Mouse (Mus musculus) gastrocnemius, adult 2 months (tissue): ENCODE data around the gene Fermt3. TPM values are rescaled to one million over a fixed set of nuclear protein-coding genes. Genes with fewer than 3 reads are reported as not detected.
A peak's percentile ranks its signal among the peaks of the same experiment; 100 is the strongest.
"Not testable (repeated sequence)": the region's sequence is repeated elsewhere in the genome, so short reads cannot be mapped to it uniquely, and the experiment has no call there.

Experiments
- DNase-seq: peaks from one replicate; pipeline ENCODE4 v3.0.0; 2022
- H3K27ac ChIP-seq: fragments of 200-600 bp; 2 replicates; pipeline ENCODE4 v1.8.1; 2022; ENCODE audit warnings: mild to moderate bottlenecking
- H3K4me3 ChIP-seq: fragments of 200-600 bp; 2 replicates; pipeline ENCODE4 v1.8.1; 2022; ENCODE audit warnings: mild to moderate bottlenecking, moderate library complexity
- CTCF ChIP-seq: fragments of 200-600 bp; IDR thresholded peaks from 2 replicates; pipeline ENCODE4 v1.8.1; 2022; ENCODE audit warnings: antibody characterized with exemption, mild to moderate bottlenecking, moderate library complexity
- intact Hi-C: fragments of 180-260 bp; cut with DNase I; formaldehyde crosslinking; loops from one replicate; pipeline ENCODE4 v1.15.1; 2025
- total RNA-seq, 2 experiments: library from RNA; stranded (reverse); gene quantifications; 2 replicates each; pipeline ENCODE4 v1.2.3; 2021

Gene Fermt3
- total RNA-seq, 2 experiments from 2014 or later, result 0.71 to 0.86 TPM

DNA sequence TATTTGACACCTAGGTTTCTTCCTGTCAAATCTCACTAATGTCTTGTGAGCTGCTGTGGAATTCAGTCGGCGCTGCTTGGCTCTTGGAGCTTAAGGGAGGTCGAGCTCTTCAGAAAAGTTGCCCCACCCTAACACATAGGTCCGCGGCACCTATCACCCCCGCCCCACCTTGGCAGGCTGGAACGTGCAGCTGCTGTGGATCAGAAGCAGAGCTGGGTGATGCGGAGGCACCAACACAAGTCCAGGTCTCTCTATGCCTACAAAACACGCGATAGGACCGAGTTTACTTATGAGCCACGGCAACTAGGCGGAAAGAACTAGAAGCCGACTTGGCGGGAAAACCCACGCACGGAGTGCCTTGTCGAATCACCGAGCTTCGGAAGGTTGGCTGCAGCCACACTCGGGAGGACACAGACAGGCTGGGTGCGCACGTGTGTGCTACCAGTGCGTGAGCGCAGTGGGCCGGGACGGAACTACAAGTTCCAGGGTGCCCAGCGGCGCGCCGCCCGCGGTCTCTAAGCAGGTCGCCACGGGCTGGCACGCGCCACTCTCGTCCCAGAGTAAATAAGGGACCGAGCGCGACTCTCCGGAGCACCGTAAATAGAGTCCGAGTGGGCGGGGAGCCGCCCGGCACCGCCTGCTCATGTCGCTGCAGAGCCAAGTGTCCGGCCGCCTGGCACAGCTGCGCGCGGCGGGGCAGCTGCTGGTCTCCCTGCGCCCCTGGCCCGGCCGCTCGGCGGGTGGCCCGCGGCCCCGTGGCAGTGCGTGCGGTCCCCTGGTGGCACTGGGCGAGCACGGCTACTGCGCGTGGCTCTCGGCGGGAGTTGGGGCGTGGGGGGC is 37.2 kb upstream of the Fermt3 start, which contains the start of gene Macrod1:
Gene Macrod1, plus strand, starts transcription at position 563 of the 840 bp plus-strand sequence.
- no peak; the same call in 1 of the 2 replicates for TF ChIP-seq CTCF
- Histone ChIP-seq H3K4me3 (peak within 1 kb of the TSS; percentile 96), H3K27ac (peak within 1 kb of the TSS; percentile 98)
- intact Hi-C loops, result no loop called here
- peak; percentile 96 for DNase-seq

DNA sequence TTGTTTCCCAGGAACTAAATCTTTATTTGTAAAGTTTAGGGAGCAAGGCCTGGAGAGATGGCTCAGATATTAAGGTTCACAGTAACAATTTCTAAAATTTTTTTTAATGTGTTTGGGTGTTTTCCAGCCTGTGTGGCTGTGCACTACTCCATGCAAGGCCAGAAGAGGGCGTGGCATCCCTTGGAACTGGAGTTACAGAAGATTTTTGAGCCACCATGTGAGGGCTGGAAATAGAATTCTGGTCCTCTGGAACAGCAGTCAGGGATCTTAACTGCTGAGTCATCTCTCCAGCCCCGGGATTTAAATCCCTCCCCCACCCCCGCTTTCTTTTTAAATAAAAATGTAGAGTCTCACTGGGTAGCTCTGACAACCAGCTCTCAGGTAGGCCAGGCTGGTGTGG is 35.9 kb upstream of the Fermt3 start:
- intact Hi-C loops, result no loop called here

GRCm38 (mm10) chr19:7054772-7055171 is 35.5 kb upstream of the Fermt3 start:
- Histone ChIP-seq H3K4me3 (no peak overlapping the region), H3K27ac (peak overlapping the region; percentile 98)
- TF ChIP-seq CTCF, result no peak
- DNase-seq, result no peak
- intact Hi-C loops, result no loop called here

More for the DNA sequence above, 35.9 kb upstream of the Fermt3 start:
- peak; percentile 31; the same call in 1 of the 2 replicates for TF ChIP-seq CTCF
- peak; percentile 71 for DNase-seq
- Histone ChIP-seq H3K4me3 (no peak overlapping the region), H3K27ac (peak overlapping the region; percentile 98)

- DNase-seq, H3K4me3 ChIP-seq, H3K27ac ChIP-seq, intact Hi-C loops: not testable (repeated sequence)
These were observed 34.1 kb upstream of the Fermt3 start for GRCm38 (mm10) chr19:7053382-7053781.

DNA sequence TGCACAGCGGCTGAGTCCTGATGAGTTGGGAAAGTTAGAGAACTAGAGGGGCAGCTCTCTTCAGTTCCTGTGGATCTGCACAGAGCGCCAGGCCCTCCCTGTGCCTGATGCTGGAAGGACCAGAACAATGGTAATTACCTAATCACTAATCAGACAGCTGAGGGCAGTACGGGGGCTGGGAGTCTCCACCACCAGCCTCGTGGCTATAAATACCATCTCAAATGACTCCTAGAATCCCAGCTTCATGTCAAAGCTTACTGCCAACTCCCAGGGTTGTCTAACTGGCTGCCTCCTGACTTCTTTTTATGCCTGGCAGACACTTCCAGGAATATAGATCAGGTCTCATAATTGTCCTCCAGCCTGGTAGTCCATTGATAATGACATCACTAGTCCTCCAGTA is 25.4 kb upstream of the Fermt3 start:
- Histone ChIP-seq H3K27ac (peak overlapping the region; percentile 72), H3K4me3 (no peak overlapping the region)
- intact Hi-C loops, result no loop called here
- DNase-seq, result no peak
- no peak for TF ChIP-seq CTCF

GRCm38 (mm10) chr19:7044279-7044678 is 25.0 kb upstream of the Fermt3 start:
- DNase-seq, result no peak
- no peak for TF ChIP-seq CTCF
- intact Hi-C loops, result no loop called here
- Histone ChIP-seq H3K4me3 (no peak overlapping the region), H3K27ac (peak overlapping the region; percentile 72)

DNA sequence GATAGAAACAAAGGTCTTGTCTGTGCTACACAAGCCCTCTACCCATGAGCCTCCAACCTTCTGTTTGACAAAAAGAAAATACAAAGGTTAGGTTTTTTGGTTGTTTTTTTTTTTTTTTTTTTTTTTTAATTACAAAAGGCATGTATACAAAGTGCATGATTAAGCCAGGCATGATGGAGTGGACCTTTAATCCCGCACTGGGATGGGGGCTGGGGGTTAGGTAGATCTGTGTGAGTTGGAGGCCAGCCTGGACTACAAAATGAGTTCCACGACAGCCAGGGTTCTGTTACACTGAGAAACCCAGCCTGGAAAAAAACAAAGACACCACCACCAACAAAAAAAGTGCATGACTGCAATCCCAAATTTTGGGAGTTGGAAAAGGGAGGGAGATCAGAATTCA is 21.9 kb upstream of the Fermt3 start:
- TF ChIP-seq CTCF, result no peak
- peak overlapping the region; percentile 78 for H3K4me3 ChIP-seq
- intact Hi-C loops, result no loop called here
- DNase-seq, result no peak
- peak overlapping the region; percentile 98 for H3K27ac ChIP-seq

- intact Hi-C loops, result no loop called here
- H3K27ac ChIP-seq, result peak overlapping the region; percentile 98
- no peak for TF ChIP-seq CTCF
- no peak for DNase-seq
- H3K4me3 ChIP-seq, result peak overlapping the region; percentile 78
These were observed 21.4 kb upstream of the Fermt3 start for GRCm38 (mm10) chr19:7040637-7041130.

DNA sequence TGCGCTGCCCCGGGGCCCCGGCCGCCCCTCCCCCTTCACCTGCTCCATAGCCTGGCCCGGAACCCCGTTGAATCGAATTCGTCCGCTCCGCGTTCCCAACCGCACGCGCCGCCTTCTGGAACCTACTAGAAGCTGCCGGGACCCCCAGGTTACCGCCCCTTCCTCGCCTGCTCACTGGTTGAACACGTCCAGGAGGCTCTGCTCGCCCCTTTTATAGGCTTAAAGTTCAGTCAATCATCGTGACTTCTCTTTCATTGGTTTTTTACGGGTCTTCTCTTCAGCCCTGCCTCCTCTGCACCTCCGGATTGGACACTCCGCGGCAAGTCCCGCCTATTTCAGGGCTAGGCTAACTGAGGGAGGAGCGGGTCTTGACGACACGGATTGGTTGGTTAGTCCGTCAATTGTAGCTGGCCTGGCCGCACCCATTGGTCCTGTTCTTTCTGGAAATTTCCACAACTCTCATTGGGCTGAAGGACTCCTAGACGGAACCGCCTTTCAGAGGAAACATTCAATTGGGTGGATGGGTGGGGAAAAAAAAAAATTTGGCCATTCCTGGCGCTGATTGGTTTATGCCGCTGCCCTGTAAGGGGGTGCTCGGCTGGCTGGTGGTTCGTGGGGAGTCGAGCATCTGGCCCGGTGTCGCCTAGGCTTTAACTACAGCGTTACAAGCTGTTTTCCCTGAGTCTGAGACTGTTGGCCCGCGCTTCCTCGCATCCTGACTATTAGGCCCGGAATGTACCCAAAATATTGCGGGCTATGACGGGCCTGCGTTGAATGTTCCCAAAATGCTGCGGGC is 20.8 kb upstream of the Fermt3 start, which contains the start of gene Stip1:
Gene Stip1, minus strand, starts transcription at position 127 of the 796 bp plus-strand sequence.
- H3K27ac ChIP-seq, result peak within 1 kb of the TSS; percentile 98

GRCm38 (mm10) chr19:7039088-7039720 is 19.9 kb upstream of the Fermt3 start:
- no peak for TF ChIP-seq CTCF
- intact Hi-C loops, result loop anchor here (2.0 kb wide), 1 partner anchor 42 kb away; the partner anchor contains the start of genes Nudt22 and Trpt1
- H3K4me3 ChIP-seq, result peak overlapping the region; percentile 97
- peak; percentile 69 for DNase-seq
- peak overlapping the region; percentile 92 for H3K27ac ChIP-seq

More for the DNA sequence above, 20.8 kb upstream of the Fermt3 start, which contains the start of gene Stip1:
- peak; percentile 56 for TF ChIP-seq CTCF
- H3K4me3 ChIP-seq, result peak within 1 kb of the TSS; percentile 97
- intact Hi-C loops, result loop anchor here (2.0 kb wide), 1 partner anchor 43 kb away; the partner anchor contains the start of genes Nudt22 and Trpt1
- peak; percentile 100 for DNase-seq

GRCm38 (mm10) chr19:7034006-7034405 is 14.7 kb upstream of the Fermt3 start:
- intact Hi-C loops, result no loop called here
- Histone ChIP-seq H3K27ac (no peak overlapping the region), H3K4me3 (no peak overlapping the region)
- DNase-seq, result no peak
- TF ChIP-seq CTCF, result 0 out of 2 replicates have a peak, but pooled peaks have one; percentile 1

DNA sequence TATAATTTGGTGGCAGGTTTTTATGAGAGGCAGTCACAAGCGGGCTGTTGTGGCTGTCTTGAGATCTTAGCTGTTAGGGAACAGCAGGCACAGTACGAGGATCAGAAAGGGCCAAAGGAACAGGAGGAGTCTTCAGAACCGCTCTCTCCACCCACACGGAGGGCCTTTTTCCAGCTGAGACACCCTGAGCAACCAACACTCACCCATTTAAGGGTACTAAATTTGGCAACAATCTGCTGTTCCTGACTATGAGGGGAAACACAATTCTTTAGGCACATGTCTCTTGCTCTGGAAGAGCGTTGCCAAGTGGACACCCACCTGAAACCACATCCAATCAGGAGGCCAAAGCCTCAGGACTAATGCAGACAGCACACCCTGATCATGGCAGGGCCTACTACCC is 10.3 kb upstream of the Fermt3 start:
- no peak for DNase-seq
- no peak overlapping the region for H3K4me3 ChIP-seq
- no peak overlapping the region for H3K27ac ChIP-seq
- no peak for TF ChIP-seq CTCF
- intact Hi-C loops, result no loop called here
